Mouse (Mus musculus): Measurements from ENCODE around the gene B3galt2. TPM values are rescaled to one million over a fixed set of nuclear protein-coding genes. Genes with fewer than 3 reads are reported as not detected.

B3galt2 gene
- polyA plus RNA-seq, 1 experiment from 2014 or later: 0.09 TPM

DNA sequence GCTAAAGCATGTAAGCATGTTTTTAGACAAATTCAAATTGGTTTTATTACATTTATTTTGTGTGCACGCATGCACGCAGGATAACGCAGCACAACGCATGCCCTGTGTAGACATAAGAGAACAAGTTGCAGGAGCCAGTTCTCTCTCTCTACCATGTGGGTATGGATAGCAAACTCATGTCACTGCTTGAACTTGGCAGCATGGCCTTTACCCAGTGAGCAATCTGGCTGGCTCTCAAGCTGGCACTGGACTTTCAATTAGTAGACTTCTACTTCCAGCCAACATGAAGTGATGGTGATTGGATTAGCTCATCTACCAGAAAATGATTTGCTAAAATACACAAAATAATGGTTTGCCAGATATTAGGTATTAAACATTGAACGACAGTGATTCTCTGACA is 40.6 kb downstream of the B3galt2 start:
- Histone ChIP-seq H3K4me3 (ENCODE audit: low read depth, low read length) (no peak overlapping the region), H3K4me2 (ENCODE audit: low read depth, low read length) (no peak overlapping the region), H3K4me1 (ENCODE audit: control insufficient read depth, low read depth, low read length) (no peaks in the 10 kb centered on the region), H3K36me3 (ENCODE audit: control insufficient read depth, insufficient read depth) (peaks cover 10% of the 10 kb centered on the region), H3K9me3 (replicated peaks; ENCODE audit: control insufficient read depth, low read length) (no peaks in the 10 kb centered on the region), H3K9ac (ENCODE audit: low read depth, low read length) (no peak overlapping the region), H3K27ac (ENCODE audit: low read length) (no peak overlapping the region), H3K27me3 (ENCODE audit: control insufficient read depth, insufficient read depth, low read depth, low read length) (no peaks in the 10 kb centered on the region)
- WGBS (ENCODE audit: insufficient replicate concordance): 89% methylated on average over 5 of the region's 5 CpGs
- ATAC-seq (ENCODE audit: low read depth): no peak

DNA sequence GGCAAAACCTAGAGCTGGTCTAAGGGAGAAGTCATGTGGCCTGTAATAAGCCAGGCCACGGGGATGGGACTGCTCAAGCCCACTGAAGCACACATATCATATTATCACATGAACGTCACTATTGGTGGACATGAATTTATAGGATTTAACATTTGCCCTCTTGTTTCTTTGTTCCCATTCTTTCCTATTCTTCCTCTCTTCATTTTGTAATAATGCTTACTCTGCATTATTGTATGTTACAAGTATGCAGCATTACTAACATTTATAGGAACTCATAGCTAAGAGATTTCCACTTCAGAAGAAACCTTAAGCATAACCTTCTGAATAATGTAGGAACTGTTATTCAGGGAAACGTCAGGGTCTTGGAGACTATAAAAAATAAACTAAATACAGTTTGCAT is 44.4 kb downstream of the B3galt2 start:
- Histone ChIP-seq H3K36me3 (ENCODE audit: control insufficient read depth, insufficient read depth) (peaks cover 9% of the 10 kb centered on the region), H3K27ac (ENCODE audit: low read length) (no peak overlapping the region), H3K9ac (ENCODE audit: low read depth, low read length) (no peak overlapping the region), H3K4me1 (ENCODE audit: control insufficient read depth, low read depth, low read length) (no peaks in the 10 kb centered on the region), H3K4me3 (ENCODE audit: low read depth, low read length) (no peak overlapping the region), H3K27me3 (ENCODE audit: control insufficient read depth, insufficient read depth, low read depth, low read length) (no peaks in the 10 kb centered on the region), H3K4me2 (ENCODE audit: low read depth, low read length) (no peak overlapping the region), H3K9me3 (replicated peaks; ENCODE audit: control insufficient read depth, low read length) (no peaks in the 10 kb centered on the region)
- no peak for ATAC-seq (ENCODE audit: low read depth)
- WGBS (ENCODE audit: insufficient replicate concordance): 78% methylated on average over 3 of the region's 3 CpGs

DNA sequence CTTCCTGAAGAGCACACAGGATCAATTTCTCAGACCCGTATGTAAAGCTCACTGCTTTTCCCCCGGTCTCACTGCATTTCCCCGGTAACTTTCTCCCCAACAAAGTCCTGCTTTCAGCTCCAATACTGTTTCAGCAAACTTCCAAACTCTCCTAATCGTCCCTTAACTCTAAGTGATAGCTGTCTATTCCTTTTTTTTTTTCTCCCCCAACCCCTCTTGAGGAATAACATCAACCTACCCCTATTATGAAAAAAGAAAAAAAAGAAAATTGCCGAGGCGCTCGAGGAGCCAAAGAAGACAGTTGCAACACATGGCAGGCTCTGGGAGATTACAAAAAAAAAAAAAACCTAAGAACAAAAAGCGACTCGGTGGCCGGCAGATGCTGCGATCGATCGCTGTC is 61.3 kb downstream of the B3galt2 start:
- peak overlapping the region; percentile 91 for H3K4me2 ChIP-seq (ENCODE audit: low read depth, low read length)
- H3K9me3 ChIP-seq (replicated peaks; ENCODE audit: control insufficient read depth, low read length): no peaks in the 10 kb centered on the region
- peak overlapping the region; percentile 91 for H3K4me3 ChIP-seq (ENCODE audit: low read depth, low read length)
- H3K36me3 ChIP-seq (ENCODE audit: control insufficient read depth, insufficient read depth): peaks cover 6% of the 10 kb centered on the region; the same call in 1 of the 2 replicates
- H3K27ac ChIP-seq (ENCODE audit: low read length): peak overlapping the region; percentile 94
- H3K9ac ChIP-seq (ENCODE audit: low read depth, low read length): peak overlapping the region; percentile 94
- WGBS (ENCODE audit: insufficient replicate concordance): under 1% methylated on average over 13 of the region's 13 CpGs
- H3K27me3 ChIP-seq (ENCODE audit: control insufficient read depth, insufficient read depth, low read depth, low read length): no peaks in the 10 kb centered on the region
- no peak for ATAC-seq (ENCODE audit: low read depth)
- H3K4me1 ChIP-seq (ENCODE audit: control insufficient read depth, low read depth, low read length): peaks cover 9% of the 10 kb centered on the region

DNA sequence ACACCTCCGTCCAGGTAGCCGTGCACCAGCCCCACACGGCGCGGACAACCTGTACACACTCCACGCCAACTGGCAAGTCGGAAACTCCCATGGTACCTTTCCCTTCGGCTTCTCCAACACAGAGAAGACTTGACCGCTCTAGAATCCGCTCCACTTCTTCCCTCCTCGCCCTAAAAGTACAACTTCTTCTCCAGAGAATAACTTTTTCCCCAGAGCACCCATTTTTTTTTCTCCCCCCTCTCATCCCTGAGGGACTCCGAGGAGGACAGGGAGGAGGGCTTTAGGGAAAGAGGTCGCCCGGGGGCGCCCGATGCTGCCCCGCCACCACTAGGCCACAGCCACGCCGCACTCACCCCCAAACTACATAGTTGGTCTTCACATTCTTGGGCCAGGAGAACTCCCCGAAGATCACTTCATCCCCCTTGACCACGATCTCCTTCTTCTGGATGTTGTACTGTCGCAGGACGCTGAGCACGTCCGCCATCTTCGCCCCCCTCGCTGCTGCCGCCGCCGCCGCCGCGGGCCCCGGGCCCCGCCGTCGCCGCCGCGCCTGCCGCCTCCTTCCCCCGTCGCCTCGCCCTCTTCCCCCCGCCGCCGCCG is 61.8 kb downstream of the B3galt2 start:
- WGBS (ENCODE audit: insufficient replicate concordance): under 1% methylated on average over 44 of the region's 48 CpGs
- Histone ChIP-seq H3K4me3 (ENCODE audit: low read depth, low read length) (peak overlapping the region; percentile 91), H3K36me3 (ENCODE audit: control insufficient read depth, insufficient read depth) (0 out of 2 replicates have a peak, but pooled peaks cover 2% of the 10 kb centered on the region), H3K4me1 (ENCODE audit: control insufficient read depth, low read depth, low read length) (peaks cover 9% of the 10 kb centered on the region), H3K9ac (ENCODE audit: low read depth, low read length) (peak overlapping the region; percentile 94), H3K27me3 (ENCODE audit: control insufficient read depth, insufficient read depth, low read depth, low read length) (no peaks in the 10 kb centered on the region), H3K4me2 (ENCODE audit: low read depth, low read length) (peak overlapping the region; percentile 91), H3K9me3 (replicated peaks; ENCODE audit: control insufficient read depth, low read length) (no peaks in the 10 kb centered on the region), H3K27ac (ENCODE audit: low read length) (peak overlapping the region; percentile 94)
- ATAC-seq (ENCODE audit: low read depth): peak; percentile 38

DNA sequence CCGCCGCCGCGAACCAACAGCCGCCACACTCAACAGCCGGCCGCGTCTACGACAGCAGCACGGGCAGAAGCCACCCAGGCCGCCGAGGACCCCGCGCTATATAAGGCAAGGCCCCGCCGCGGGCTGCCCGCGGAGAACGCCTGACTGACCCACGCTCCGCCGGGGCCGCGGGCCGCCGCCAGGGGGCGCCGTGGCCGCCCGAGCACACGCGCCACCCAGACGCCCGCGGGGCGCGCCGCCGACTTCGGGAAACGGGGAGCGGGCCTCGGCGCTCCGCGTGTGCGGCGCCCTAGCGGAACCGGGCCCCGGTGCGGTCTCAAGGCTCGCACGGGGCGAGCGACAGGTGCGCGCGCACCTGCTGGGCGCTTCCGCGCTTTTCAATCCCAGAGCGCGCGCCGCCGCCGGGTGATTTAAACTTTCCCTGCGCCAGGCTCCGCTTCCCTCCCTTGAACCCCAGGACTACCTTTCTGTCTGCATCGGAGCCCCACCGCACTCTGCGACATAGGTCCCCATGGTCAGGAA is 62.3 kb downstream of the B3galt2 start, which contains the start of gene Cdc73:
Cdc73 (minus strand) TSS at position 153 of the 522 bp plus-strand sequence.
- WGBS (ENCODE audit: insufficient replicate concordance): under 1% methylated on average over 51 of the region's 74 CpGs

More for the DNA sequence above, 62.3 kb downstream of the B3galt2 start, which contains the start of gene Cdc73:
- peaks cover 9% of the 10 kb centered on the region for H3K4me1 ChIP-seq (ENCODE audit: control insufficient read depth, low read depth, low read length)
- peak; percentile 99 for ATAC-seq (ENCODE audit: low read depth)
- H3K27ac ChIP-seq (ENCODE audit: low read length): peak within 1 kb of the TSS; percentile 94
- 0 out of 2 replicates have a peak, but pooled peaks cover 2% of the 10 kb centered on the region for H3K36me3 ChIP-seq (ENCODE audit: control insufficient read depth, insufficient read depth)
- peak within 1 kb of the TSS; percentile 94 for H3K9ac ChIP-seq (ENCODE audit: low read depth, low read length)
- H3K4me2 ChIP-seq (ENCODE audit: low read depth, low read length): peak within 1 kb of the TSS; percentile 97
- H3K4me3 ChIP-seq (ENCODE audit: low read depth, low read length): peak within 1 kb of the TSS; percentile 91
- H3K27me3 ChIP-seq (ENCODE audit: control insufficient read depth, insufficient read depth, low read depth, low read length): no peaks in the 10 kb centered on the region
- H3K9me3 ChIP-seq (replicated peaks; ENCODE audit: control insufficient read depth, low read length): no peaks in the 10 kb centered on the region

Other genes with a start within 250 kb of the B3galt2 start
- 3.9 and 4.7 TPM in 2 replicates for gene Cdc73, start 62.2 kb downstream of the B3galt2 start, polyA plus RNA-seq (2015; fragmentation: Nextera tagmentation; extraction: Ambion mirVana)
- 43.6 and 46.2 TPM in 2 replicates for gene Glrx2, start 75.7 kb downstream of the B3galt2 start, polyA plus RNA-seq (2015; fragmentation: Nextera tagmentation; extraction: Ambion mirVana)
- gene Trove2, start 136.4 kb downstream of the B3galt2 start, polyA plus RNA-seq (2015; fragmentation: Nextera tagmentation; extraction: Ambion mirVana): 1.4 and 1.7 TPM in 2 replicates
- 60.0 and 67.5 TPM in 2 replicates for gene Uchl5, start 136.6 kb downstream of the B3galt2 start, polyA plus RNA-seq (2015; fragmentation: Nextera tagmentation; extraction: Ambion mirVana)